ENCODE assay signal across 11 mouse cellular contexts in the genomic region with DNA sequence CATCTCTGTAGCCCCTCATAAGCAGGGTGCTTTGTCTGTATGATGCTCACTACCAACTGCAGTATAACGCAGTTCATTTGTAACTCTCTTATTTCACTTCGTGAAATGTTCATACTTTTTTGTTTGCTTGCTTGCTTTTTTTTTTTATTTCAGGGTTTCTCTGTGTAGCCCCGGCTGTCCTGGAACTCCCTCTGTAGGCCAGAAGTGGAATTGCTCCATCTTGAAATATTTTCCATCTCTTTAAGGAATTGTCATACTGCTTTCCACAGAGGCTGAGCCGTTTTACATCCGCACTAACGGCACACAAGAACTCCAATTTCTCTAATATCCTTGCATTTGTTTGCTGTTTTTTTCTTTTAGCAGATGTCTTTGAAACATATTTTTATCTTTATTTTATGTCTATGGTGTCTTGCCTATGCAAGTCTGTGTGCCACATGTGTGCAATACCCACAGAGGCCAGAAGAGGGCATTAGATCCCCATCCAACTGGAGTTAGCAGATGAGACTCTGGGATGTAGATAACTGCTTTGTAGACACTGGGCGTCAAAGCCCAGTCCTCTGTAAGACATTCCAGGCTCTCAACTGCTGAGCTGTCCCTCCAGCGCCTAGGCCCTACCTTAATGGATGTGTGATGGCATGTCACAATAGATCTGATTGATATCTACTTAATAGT. TPM values are rescaled to one million over a fixed set of nuclear protein-coding genes. Genes with fewer than 3 reads are reported as not detected.
DNase-seq lines count a peak whose midpoint lies in the region; ATAC-seq lines count a peak whose summit lies in the region.
"Had no signal": no experiment of that assay in that cellular context is flagged by ENCODE, and none has a peak within 500 bp of the region (broad histone marks: within the 10 kb centered on the region; RNA-seq: fewer than 3 reads in every experiment).

No protein-coding gene starts in this region.

- H3K4me3 ChIP-seq in forebrain, embryonic 10.5 days = no peak overlapping the region
- no peak overlapping the region for H3K4me3 ChIP-seq in forebrain, embryonic 15.5 days
- H3K4me3 ChIP-seq in liver, embryonic 12.5 days = no peak overlapping the region
- H3K4me3 ChIP-seq: heart, embryonic 15.5 days; lung, embryonic 15.5 days; stomach, embryonic 15.5 days had no signal

- no peak for ATAC-seq in forebrain, embryonic 15.5 days (replicated peaks)
- ATAC-seq in liver, embryonic 12.5 days = no peak
- ATAC-seq in megakaryocyte-erythroid progenitor cell, adult 5-6 weeks (replicated peaks; ENCODE audit: low FRiP score, low TSS enrichment, poor library complexity, severe bottlenecking) = no peak

- no peak overlapping the region for H3K27ac ChIP-seq in forebrain, embryonic 10.5 days
- H3K27ac ChIP-seq in forebrain, embryonic 15.5 days (replicated peaks) = no peak overlapping the region
- no peak overlapping the region for H3K27ac ChIP-seq in liver, embryonic 12.5 days
- H3K27ac ChIP-seq: heart, embryonic 15.5 days; lung, embryonic 15.5 days; stomach, embryonic 15.5 days had no signal

- no peaks in the 10 kb centered on the region for H3K27me3 ChIP-seq in forebrain, embryonic 10.5 days (ENCODE audit: poor library complexity, severe bottlenecking)
- H3K27me3 ChIP-seq in forebrain, embryonic 15.5 days = no peaks in the 10 kb centered on the region
- no peaks in the 10 kb centered on the region for H3K27me3 ChIP-seq in liver, embryonic 12.5 days (replicated peaks)
- H3K27me3 ChIP-seq: heart, embryonic 15.5 days; lung, embryonic 15.5 days; stomach, embryonic 15.5 days had no signal

- H3K9me3 ChIP-seq in forebrain, embryonic 10.5 days = no peaks in the 10 kb centered on the region
- H3K9me3 ChIP-seq in forebrain, embryonic 15.5 days = no peaks in the 10 kb centered on the region
- H3K9me3 ChIP-seq in liver, embryonic 12.5 days (replicated peaks) = no peaks in the 10 kb centered on the region
- H3K9me3 ChIP-seq: heart, embryonic 15.5 days; lung, embryonic 15.5 days; stomach, embryonic 15.5 days had no signal

- H3K4me2 ChIP-seq in forebrain, embryonic 15.5 days (replicated peaks) = no peak overlapping the region
- H3K4me2 ChIP-seq in liver, embryonic 12.5 days = no peak overlapping the region
- H3K4me2 ChIP-seq: heart, embryonic 15.5 days; lung, embryonic 15.5 days; stomach, embryonic 15.5 days had no signal

- no peaks in the 10 kb centered on the region for H3K4me1 ChIP-seq in forebrain, embryonic 10.5 days
- H3K4me1 ChIP-seq in forebrain, embryonic 15.5 days = no peaks in the 10 kb centered on the region
- no peaks in the 10 kb centered on the region for H3K4me1 ChIP-seq in liver, embryonic 12.5 days
- H3K4me1 ChIP-seq: heart, embryonic 15.5 days; lung, embryonic 15.5 days; stomach, embryonic 15.5 days had no signal

- no peak overlapping the region for H3K9ac ChIP-seq in forebrain, embryonic 15.5 days (replicated peaks)
- no peak overlapping the region for H3K9ac ChIP-seq in liver, embryonic 12.5 days
- H3K9ac ChIP-seq: heart, embryonic 15.5 days; lung, embryonic 15.5 days; stomach, embryonic 15.5 days had no signal

- no peaks in the 10 kb centered on the region for H3K36me3 ChIP-seq in forebrain, embryonic 10.5 days (replicated peaks)
- H3K36me3 ChIP-seq in forebrain, embryonic 15.5 days = no peaks in the 10 kb centered on the region
- H3K36me3 ChIP-seq in liver, embryonic 12.5 days = no peaks in the 10 kb centered on the region
- H3K36me3 ChIP-seq: heart, embryonic 15.5 days; lung, embryonic 15.5 days; stomach, embryonic 15.5 days had no signal

- 78% methylated on average over 8 of the region's 8 CpGs for WGBS in forebrain, embryonic 10.5 days
- WGBS in forebrain, embryonic 15.5 days = 83% methylated on average over 8 of the region's 8 CpGs
- WGBS in liver, embryonic 12.5 days (ENCODE audit: insufficient replicate concordance) = 69% methylated on average over 8 of the region's 8 CpGs

- peak; percentile 25 for DNase-seq in forebrain, embryonic 10.5 days (ENCODE audit: extremely low spot score, low spot score)
- DNase-seq in liver = peak; percentile 32
- peak; percentile 52 for DNase-seq in NIH3T3 (ENCODE audit: low read depth)
- DNase-seq in kidney, postnatal 10 days = peak; percentile 32
- DNase-seq in thymus, postnatal 25 days = peak; percentile 29

RNA-seq across cellular contexts. Expression of a gene that starts 13.6 kb away (rescaled TPM):
- polyA plus RNA-seq in forebrain, embryonic 10.5 days (2016; fragmentation: Nextera tagmentation; extraction: Ambion mirVana) = not detected in 2 replicates
- polyA plus RNA-seq in forebrain, embryonic 15.5 days (2015; fragmentation: Nextera tagmentation; extraction: Ambion mirVana) = not detected in 2 replicates
- not detected in 2 replicates for polyA plus RNA-seq in liver, embryonic 12.5 days (2016; fragmentation: Nextera tagmentation; extraction: Ambion mirVana)
- total RNA-seq in megakaryocyte-erythroid progenitor cell, adult 5-6 weeks (2014; fragmentation: Nextera tagmentation) = not detected in 2 replicates
- not detected in 2 replicates for total RNA-seq in megakaryocyte-erythroid progenitor cell, adult 5-6 weeks (2017)
- polyA plus RNA-seq: heart, embryonic 15.5 days; lung, embryonic 15.5 days; stomach, embryonic 15.5 days had no signal

RNA-seq across cellular contexts. Expression of a gene that starts 46.1 kb away (rescaled TPM):
- polyA plus RNA-seq in forebrain, embryonic 10.5 days (2016; fragmentation: Nextera tagmentation; extraction: Ambion mirVana) = 0.14 and 0.26 TPM in 2 replicates
- 1.0 and 1.5 TPM in 2 replicates for polyA plus RNA-seq in forebrain, embryonic 15.5 days (2015; fragmentation: Nextera tagmentation; extraction: Ambion mirVana)
- polyA plus RNA-seq in liver, embryonic 12.5 days (2016; fragmentation: Nextera tagmentation; extraction: Ambion mirVana) = 0.11 TPM in 1 of 2 replicates, not detected in the other
- not detected in 2 replicates for total RNA-seq in megakaryocyte-erythroid progenitor cell, adult 5-6 weeks (2014; fragmentation: Nextera tagmentation)
- not detected in 2 replicates for total RNA-seq in megakaryocyte-erythroid progenitor cell, adult 5-6 weeks (2017)
